Comparison of ENCODE assay signal across 12 mouse cellular contexts in genomic region chr19:40374720-40375119, GRCm38 (mm10).
"Had no signal": no experiment of that assay in that cellular context is flagged by ENCODE, and none has a peak within 500 bp of the region (broad histone marks: within the 10 kb centered on the region; RNA-seq: fewer than 3 reads in every experiment).

No protein-coding gene starts in this region.

- H3K4me2 ChIP-seq: limb, embryonic 15.5 days; liver, embryonic 12.5 days; lung, embryonic 14.5 days; neural tube, embryonic 12.5 days had no signal

- H3K9ac ChIP-seq: limb, embryonic 15.5 days; liver, embryonic 12.5 days; lung, embryonic 14.5 days; neural tube, embryonic 12.5 days had no signal

- ATAC-seq: liver, embryonic 12.5 days had no signal

- H3K27ac ChIP-seq: limb, embryonic 15.5 days; liver, embryonic 12.5 days; midbrain, embryonic 10.5 days; neural tube, embryonic 12.5 days had no signal

- H3K9me3 ChIP-seq: limb, embryonic 15.5 days; liver, embryonic 12.5 days; midbrain, embryonic 10.5 days; neural tube, embryonic 12.5 days had no signal

- H3K4me3 ChIP-seq: limb, embryonic 15.5 days; liver, embryonic 12.5 days; midbrain, embryonic 10.5 days; neural tube, embryonic 12.5 days had no signal

- DNase-seq: kidney, adult 8-10 months; lung, embryonic 14.5 days; lung, postnatal 10 days; lung, postnatal 4 days; midbrain, embryonic 14.5 days; spleen, adult 18-20 months; thymus, adult 18-20 months; thymus, postnatal 25 days had no signal

- H3K27me3 ChIP-seq: limb, embryonic 15.5 days; liver, embryonic 12.5 days; neural tube, embryonic 12.5 days had no signal

- H3K36me3 ChIP-seq: midbrain, embryonic 10.5 days had no signal
